Mouse (Mus musculus) small intestine, adult 2 months (tissue): ENCODE data around the gene Gla. TPM values are rescaled to one million over a fixed set of nuclear protein-coding genes. Genes with fewer than 3 reads are reported as not detected.

ENCODE experiments used
- H3K27ac ChIP-seq: fragments of 200-500 bp; 2 replicates; pipeline ENCODE4 v1.5.1; 2012; ENCODE audit warnings: low read depth, low read length, control low read depth, inconsistent platforms; ENCODE audit not compliant: insufficient read depth
- H3K27me3 ChIP-seq: fragments of 200-500 bp; 2 replicates; pipeline ENCODE4 v1.6.1; 2012; ENCODE audit warnings: mild to moderate bottlenecking, moderate library complexity, low read length, inconsistent platforms; ENCODE audit not compliant: control insufficient read depth, insufficient read depth
- H3K36me3 ChIP-seq: fragments of 200-500 bp; 2 replicates; pipeline ENCODE4 v1.6.1; 2012; ENCODE audit warnings: mild to moderate bottlenecking, low read length, control low read depth, inconsistent platforms; ENCODE audit not compliant: control insufficient read depth, insufficient read depth
- H3K4me1 ChIP-seq: fragments of 200-500 bp; 2 replicates; pipeline ENCODE4 v1.6.1; 2012; ENCODE audit warnings: low read length, inconsistent platforms, mixed read lengths; ENCODE audit not compliant: control insufficient read depth, insufficient read depth, insufficient read length
- H3K4me3 ChIP-seq: fragments of 200-500 bp; 2 replicates; pipeline ENCODE4 v1.5.1; 2012; ENCODE audit warnings: low read depth, mild to moderate bottlenecking, control low read depth, inconsistent platforms, low read length, moderate library complexity
- CTCF ChIP-seq: fragments of 200-500 bp; IDR thresholded peaks from 2 replicates; pipeline ENCODE4 v1.5.1; 2012; ENCODE audit warnings: low read depth, mild to moderate bottlenecking, control low read depth, inconsistent platforms, low read length, moderate library complexity, mixed read lengths; ENCODE audit not compliant: insufficient replicate concordance, insufficient read length; ENCODE audit errors: extremely low read depth
- POLR2A ChIP-seq: fragments of 200-500 bp; IDR thresholded peaks from 2 replicates; pipeline ENCODE4 v1.6.1; 2012; ENCODE audit warnings: low read depth, mild to moderate bottlenecking, control low read depth, inconsistent platforms, low read length, moderate library complexity
- WGBS: fragments of 180-500 bp; shearing (Covaris S2); methylation state at CpG from one replicate; pipeline ENCODE4 v1.1.7; 2018; 5-methylcytosine and 5-hydroxymethylcytosine counted together
- polyA plus RNA-seq: library from polyadenylated mRNA; depleted of rRNA; stranded (reverse); fragments of >200 nt; gene quantifications from 2 replicates; pipeline ENCODE4 v1.2.3, GENCODE M21; 2012

Gene Gla
- polyA plus RNA-seq, 1 experiment: 0.98 TPM

DNA sequence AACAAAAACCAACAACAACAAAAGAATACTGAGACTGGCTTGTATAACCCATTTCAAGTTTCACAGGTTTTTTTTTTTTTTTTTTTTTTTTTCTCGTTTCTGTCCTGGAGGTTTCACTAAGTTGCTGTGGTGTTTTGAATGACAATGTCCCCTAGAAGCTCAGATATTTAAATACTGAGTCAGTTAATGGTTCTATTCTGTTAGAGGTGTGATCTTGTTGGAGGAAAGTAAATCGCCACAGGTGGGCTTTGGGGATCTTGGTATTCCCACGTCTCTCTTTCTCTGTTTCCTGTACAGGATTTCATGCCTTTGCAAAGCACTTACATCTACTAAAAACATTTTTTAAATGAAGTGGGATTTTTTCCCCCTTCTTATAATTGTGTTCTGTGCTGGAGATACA is 34.2 kb upstream of the Gla start:
- TF ChIP-seq CTCF (no peak), POLR2A (no peak)
- WGBS: 71% methylated on average over 3 of the region's 3 CpGs

DNA sequence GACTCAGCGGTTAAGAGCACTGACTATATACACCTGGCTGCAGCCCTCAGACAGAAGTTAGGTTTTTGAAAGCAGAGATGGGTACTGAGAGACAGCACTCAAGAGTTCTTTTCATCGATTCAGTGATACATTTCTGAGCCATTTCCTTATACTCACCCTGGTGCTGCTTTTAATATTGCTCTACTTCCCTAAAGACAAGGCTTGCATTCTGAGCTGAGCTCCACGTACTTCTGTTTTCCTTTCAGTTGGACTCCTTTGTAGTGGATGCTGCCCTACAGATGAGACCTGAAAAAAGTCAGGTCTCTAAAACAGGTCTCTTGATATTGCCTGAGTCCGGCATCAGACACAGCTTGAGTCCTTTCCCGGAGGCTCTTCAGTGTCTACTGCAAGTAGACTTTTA is 31.8 kb upstream of the Gla start:
- Histone ChIP-seq H3K4me1 (peaks cover 6% of the 10 kb centered on the region; the same call in 1 of the 2 replicates), H3K36me3 (no peaks in the 10 kb centered on the region), H3K27me3 (no peaks in the 10 kb centered on the region), H3K27ac (no peak overlapping the region), H3K4me3 (no peak overlapping the region)
- TF ChIP-seq POLR2A: no peak
- TF ChIP-seq CTCF: no peak
- WGBS: 91% methylated on average over 5 of the region's 5 CpGs

More for the DNA sequence above, 34.2 kb upstream of the Gla start:
- no peaks in the 10 kb centered on the region for H3K36me3 ChIP-seq
- peaks cover 6% of the 10 kb centered on the region; the same call in 1 of the 2 replicates for H3K4me1 ChIP-seq
- H3K4me3 ChIP-seq: no peak overlapping the region
- no peaks in the 10 kb centered on the region for H3K27me3 ChIP-seq
- no peak overlapping the region for H3K27ac ChIP-seq

- H3K4me1 ChIP-seq: no peaks in the 10 kb centered on the region
- no peak for TF ChIP-seq POLR2A
- no peak for TF ChIP-seq CTCF
- 35% methylated on average over 2 of the region's 2 CpGs for WGBS
Measured at GRCm38 (mm10) chrX:134628200-134628599, 27.3 kb upstream of the Gla start.

GRCm38 (mm10) chrX:134623350-134623749 is 22.4 kb upstream of the Gla start:
- Histone ChIP-seq H3K4me3 (no peak overlapping the region), H3K27me3 (no peaks in the 10 kb centered on the region), H3K4me1 (no peaks in the 10 kb centered on the region), H3K36me3 (no peaks in the 10 kb centered on the region), H3K27ac (no peak overlapping the region)
- TF ChIP-seq CTCF (no peak), POLR2A (no peak)
- WGBS: 63% methylated on average over 4 of the region's 4 CpGs

More at GRCm38 (mm10) chrX:134628200-134628599, 27.3 kb upstream of the Gla start:
- H3K27ac ChIP-seq: no peak overlapping the region
- no peak overlapping the region for H3K4me3 ChIP-seq
- H3K36me3 ChIP-seq: no peaks in the 10 kb centered on the region
- H3K27me3 ChIP-seq: no peaks in the 10 kb centered on the region

- Histone ChIP-seq H3K4me3 (no peak overlapping the region), H3K36me3 (no peaks in the 10 kb centered on the region), H3K27me3 (no peaks in the 10 kb centered on the region), H3K27ac (no peak overlapping the region), H3K4me1 (no peaks in the 10 kb centered on the region)
- 71% methylated on average over 3 of the region's 3 CpGs for WGBS
- no peak for TF ChIP-seq POLR2A
- TF ChIP-seq CTCF: no peak
Measured at GRCm38 (mm10) chrX:134621685-134622084, 20.8 kb upstream of the Gla start.

DNA sequence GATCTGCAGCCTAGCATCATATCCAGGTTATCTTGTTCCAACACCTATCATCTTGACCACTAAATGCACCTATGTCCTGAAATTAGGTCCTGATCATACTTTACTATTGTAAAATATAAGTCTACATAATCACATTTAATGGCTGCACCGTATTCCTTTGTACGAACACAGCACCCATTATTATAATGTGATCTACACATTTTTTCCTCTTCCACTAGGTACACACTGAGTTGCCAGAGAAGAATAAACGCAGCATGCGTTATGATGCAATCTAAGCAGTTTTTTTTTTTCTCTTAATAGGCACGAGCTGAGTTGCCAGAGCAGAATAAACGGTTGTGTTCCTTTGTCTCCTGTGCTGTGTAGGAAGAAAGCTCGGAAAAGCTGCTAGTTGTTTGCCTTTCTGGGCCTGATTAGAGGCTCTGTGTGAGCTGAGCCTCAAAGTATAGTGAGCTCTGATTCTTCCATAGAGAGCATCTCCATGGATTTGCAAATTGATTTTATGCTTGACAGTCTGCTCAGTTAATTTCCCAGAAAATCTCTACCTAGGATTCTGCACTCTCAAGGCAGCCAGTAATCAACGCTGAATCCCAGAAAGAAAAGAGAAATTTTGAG is 19.4 kb upstream of the Gla start:
- Histone ChIP-seq H3K4me3 (no peak overlapping the region), H3K4me1 (no peaks in the 10 kb centered on the region), H3K27me3 (no peaks in the 10 kb centered on the region), H3K27ac (no peak overlapping the region), H3K36me3 (no peaks in the 10 kb centered on the region)
- WGBS: 45% methylated on average over 8 of the region's 8 CpGs
- TF ChIP-seq POLR2A (no peak), CTCF (no peak)

- no peaks in the 10 kb centered on the region for H3K36me3 ChIP-seq
- WGBS: 66% methylated on average over 9 of the region's 9 CpGs
- H3K4me1 ChIP-seq: no peaks in the 10 kb centered on the region
- TF ChIP-seq POLR2A: no peak
- TF ChIP-seq CTCF: no peak
- no peak overlapping the region for H3K4me3 ChIP-seq
- H3K27me3 ChIP-seq: no peaks in the 10 kb centered on the region
- H3K27ac ChIP-seq: no peak overlapping the region
Measured at GRCm38 (mm10) chrX:134619695-134620094, 18.8 kb upstream of the Gla start.
